In the genomic region with DNA sequence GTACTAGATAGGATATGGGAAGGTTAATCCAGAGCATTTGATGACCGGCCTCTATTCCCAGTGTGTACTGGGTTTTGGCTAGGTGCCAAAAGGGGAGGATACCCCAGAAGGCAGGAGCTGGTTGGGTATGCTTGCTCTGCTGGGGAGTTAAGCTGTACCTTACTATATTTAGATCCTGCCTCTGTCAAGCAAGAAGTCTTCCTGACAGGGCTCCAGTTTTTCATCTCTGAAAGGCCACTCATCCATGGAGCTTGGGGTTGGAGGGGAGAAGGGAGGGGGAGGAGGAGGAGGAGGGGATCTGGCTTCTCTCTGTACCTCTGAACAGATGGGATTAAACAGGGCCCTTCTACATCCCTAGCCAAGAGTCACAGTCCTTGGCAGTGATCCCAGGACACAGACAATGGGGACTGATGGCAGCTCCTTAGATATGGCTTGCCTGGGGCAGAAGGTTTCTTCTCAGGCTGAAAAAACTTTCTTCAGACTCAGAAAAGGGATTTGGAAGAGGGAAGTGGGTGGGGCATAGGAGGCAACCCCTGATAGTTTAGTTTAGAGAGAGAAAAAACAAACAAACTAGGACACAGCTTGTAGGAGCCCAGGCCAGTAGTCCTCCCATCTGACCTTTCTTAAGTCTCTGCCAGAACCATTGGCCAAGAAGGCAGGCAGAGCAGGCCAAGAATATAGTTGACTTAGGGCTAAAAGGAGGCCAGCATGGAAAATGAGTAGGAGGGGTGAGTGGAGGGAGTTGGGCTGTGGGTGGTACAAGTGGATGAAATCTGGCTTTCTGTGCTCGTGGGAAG, we compare ENCODE assay signal across 8 mouse cellular contexts.
DNase-seq lines count a peak whose midpoint lies in the region; ATAC-seq lines count a peak whose summit lies in the region.

No protein-coding gene starts in this region.

- intact Hi-C loops in gastrocnemius, postnatal 36 days (cut with DNase I), result no loop called here

- no peak overlapping the region for H3K4me3 ChIP-seq in intestine, embryonic 15.5 days (replicated peaks)
- no peak overlapping the region for H3K4me3 ChIP-seq in midbrain, embryonic 15.5 days

- H3K4me1 ChIP-seq in intestine, embryonic 15.5 days (replicated peaks), result no peaks in the 10 kb centered on the region
- H3K4me1 ChIP-seq in midbrain, embryonic 15.5 days, result no peaks in the 10 kb centered on the region

- no peak overlapping the region for H3K27ac ChIP-seq in intestine, embryonic 15.5 days
- H3K27ac ChIP-seq in midbrain, embryonic 15.5 days, result 0 out of 2 replicates have a peak overlapping the region, but pooled peaks have one; percentile 15

- H3K9ac ChIP-seq in intestine, embryonic 15.5 days, result no peak overlapping the region
- no peak overlapping the region for H3K9ac ChIP-seq in midbrain, embryonic 15.5 days

- H3K9me3 ChIP-seq in intestine, embryonic 15.5 days, result no peaks in the 10 kb centered on the region
- no peaks in the 10 kb centered on the region for H3K9me3 ChIP-seq in midbrain, embryonic 15.5 days

- no peaks in the 10 kb centered on the region for H3K27me3 ChIP-seq in intestine, embryonic 15.5 days (replicated peaks)
- no peaks in the 10 kb centered on the region for H3K27me3 ChIP-seq in midbrain, embryonic 15.5 days (replicated peaks)

- no peak overlapping the region for H3K4me2 ChIP-seq in intestine, embryonic 15.5 days (replicated peaks)
- no peak overlapping the region for H3K4me2 ChIP-seq in midbrain, embryonic 15.5 days

- ATAC-seq in intestine, embryonic 15.5 days, result peak; percentile 84
- peak; percentile 98 for ATAC-seq in midbrain, embryonic 15.5 days (replicated peaks)

- H3K36me3 ChIP-seq in intestine, embryonic 15.5 days, result no peaks in the 10 kb centered on the region
- no peaks in the 10 kb centered on the region for H3K36me3 ChIP-seq in midbrain, embryonic 15.5 days (replicated peaks)

- WGBS in intestine, embryonic 15.5 days, result 38% methylated on average over 2 of the region's 2 CpGs
- WGBS in midbrain, embryonic 15.5 days, result 26% methylated on average over 2 of the region's 2 CpGs

- DNase-seq in adrenal gland, postnatal 10 days, result peak; percentile 61
- peak; percentile 98 for DNase-seq in cerebellum, postnatal 10 days
- DNase-seq in gastrocnemius, postnatal 36 days, result peak; percentile 24 to 29
- DNase-seq in left cerebral cortex, adult 11 months (ENCODE audit: low spot score), result peak; percentile 22
- no peak for DNase-seq in thymus, postnatal 14 days
- DNase-seq in natural killer cell, adult 2 months (ENCODE audit: low spot score in 2 of 2), result no peak

Comparison
In these comparisons a context has a peak if more than half of its experiments do, and no peak if none do; other contexts are left out.
1. DNase-seq: peak in adrenal gland, postnatal 10 days (single experiment), cerebellum, postnatal 10 days (2 of 2), gastrocnemius, postnatal 36 days (2 of 2) and left cerebral cortex, adult 11 months (single experiment); none in thymus, postnatal 14 days (single experiment) and natural killer cell, adult 2 months (0 of 2).